Mouse (Mus musculus) hindbrain, embryonic 11.5 days (tissue): ENCODE measurements around the gene Cwc22. TPM values are rescaled to one million over a fixed set of nuclear protein-coding genes. Genes with fewer than 3 reads are reported as not detected.

Experiments used
- ATAC-seq: fragments of 200-750 bp; cut with Nextera tagmentation; 2 replicates; pipeline ENCODE4 v1.8.0; 2017; ENCODE audit warnings: mild to moderate bottlenecking, moderate TSS enrichment, moderate library complexity; ENCODE audit not compliant: low FRiP score
- DNase-seq: peaks from one replicate; pipeline ENCODE4 v3.0.0-alpha.2; 2015; ENCODE audit warnings: low spot score
- H3K27ac ChIP-seq: fragments of 300-500 bp; sonication (generic); 2 replicates; pipeline ENCODE4 v1.5.1; 2014; ENCODE audit warnings: mild to moderate bottlenecking, low read depth, low read length
- H3K27me3 ChIP-seq: fragments of 300-500 bp; sonication (generic); 2 replicates; pipeline ENCODE4 v1.6.1; 2014; ENCODE audit warnings: mild to moderate bottlenecking, low read length, moderate library complexity, mixed read lengths; ENCODE audit not compliant: control insufficient read depth, insufficient read depth
- H3K36me3 ChIP-seq: fragments of 300-500 bp; sonication (generic); 2 replicates; pipeline ENCODE4 v1.6.1; 2014; ENCODE audit warnings: mild to moderate bottlenecking, low read length, moderate library complexity, mixed read lengths; ENCODE audit not compliant: control insufficient read depth, insufficient read depth
- H3K4me1 ChIP-seq: fragments of 300-500 bp; sonication (generic); replicated peaks from 2 replicates; pipeline ENCODE4 v1.6.1; 2014; ENCODE audit warnings: low read length, mixed read lengths; ENCODE audit not compliant: control insufficient read depth, insufficient read depth
- H3K4me2 ChIP-seq: fragments of 300-500 bp; sonication (generic); replicated peaks from 2 replicates; pipeline ENCODE4 v1.6.1; 2014; ENCODE audit warnings: mild to moderate bottlenecking, low read depth, low read length
- H3K4me3 ChIP-seq: fragments of 300-500 bp; sonication (generic); 2 replicates; pipeline ENCODE4 v1.5.1; 2014; ENCODE audit warnings: low read depth, low read length
- H3K9ac ChIP-seq: fragments of 300-500 bp; sonication (generic); 2 replicates; pipeline ENCODE4 v1.6.1; 2014; ENCODE audit warnings: low read depth, low read length
- H3K9me3 ChIP-seq: fragments of 300-500 bp; sonication (generic); 2 replicates; pipeline ENCODE4 v1.6.1; 2016; ENCODE audit warnings: low read length; ENCODE audit not compliant: control insufficient read depth
- WGBS: fragments of 180-500 bp; shearing (Covaris S2); extraction: QIAGEN DNeasy Blood & Tissue Kit; methylation state at CpG from one replicate; pipeline ENCODE4 v1.1.7; 2014; 5-methylcytosine and 5-hydroxymethylcytosine counted together
- polyA plus RNA-seq: library from polyadenylated mRNA; unstranded; fragments of >200 nt; fragmentation: Nextera tagmentation; extraction: Ambion mirVana; gene quantifications from 2 replicates; pipeline ENCODE4 v1.2.1, GENCODE M21; 2014

Cwc22 gene
- polyA plus RNA-seq, 1 experiment from 2014 or later = 34.8 TPM

DNA sequence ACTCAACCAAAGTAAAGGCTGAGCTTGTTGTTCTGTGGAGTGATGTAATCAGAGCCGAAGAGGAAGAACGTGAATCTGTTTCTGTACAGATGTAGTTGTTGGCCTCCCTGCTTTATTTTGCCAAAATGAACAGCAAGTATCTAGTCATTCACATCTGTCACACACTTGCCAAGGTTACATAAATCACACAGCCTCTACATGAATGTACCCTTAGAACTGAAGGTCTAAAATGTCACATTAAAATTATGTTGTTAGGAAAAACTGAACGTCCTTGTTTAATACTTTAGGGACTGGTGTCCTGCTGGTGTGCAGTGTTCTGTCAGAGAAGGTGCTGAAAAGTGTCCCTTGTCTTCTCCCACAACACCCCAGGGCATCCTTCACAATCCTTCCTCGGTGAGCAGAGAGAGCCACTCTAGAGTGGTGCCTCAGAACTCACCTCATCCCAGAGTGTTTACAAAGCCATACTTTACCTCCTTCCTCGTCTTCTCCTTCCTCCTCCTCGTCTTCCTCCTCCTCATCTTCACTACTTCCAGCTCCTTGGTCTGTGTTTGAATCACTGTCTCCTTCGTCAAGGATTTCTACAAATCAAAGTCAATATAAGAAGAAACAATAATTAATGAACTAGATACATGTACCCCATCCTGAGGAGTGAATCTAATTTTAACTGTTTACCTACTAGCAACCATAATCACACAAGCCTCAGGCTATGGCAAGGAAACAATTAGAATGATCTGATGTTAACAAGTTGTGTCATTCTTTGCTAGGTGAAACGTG, 29.4 kb downstream of the Cwc22 start:
- ATAC-seq (no peak), DNase-seq (no peak)
- Histone ChIP-seq H3K9me3 (no peaks in the 10 kb centered on the region), H3K4me2 (no peak overlapping the region), H3K27ac (no peak overlapping the region), H3K27me3 (no peaks in the 10 kb centered on the region), H3K4me3 (no peak overlapping the region), H3K36me3 (peaks cover 6% of the 10 kb centered on the region; the same call in 1 of the 2 replicates), H3K4me1 (no peaks in the 10 kb centered on the region), H3K9ac (no peak overlapping the region)
- WGBS = 86% methylated on average over 8 of the region's 8 CpGs

GRCm38 (mm10) chr2:77915187-77915586, 31.0 kb downstream of the Cwc22 start:
- H3K9ac ChIP-seq = no peak overlapping the region
- H3K4me1 ChIP-seq = no peaks in the 10 kb centered on the region
- no peak overlapping the region for H3K4me2 ChIP-seq
- no peak overlapping the region for H3K4me3 ChIP-seq
- ATAC-seq (no peak), DNase-seq (no peak)
- H3K9me3 ChIP-seq = no peaks in the 10 kb centered on the region
- no peaks in the 10 kb centered on the region for H3K27me3 ChIP-seq
- WGBS = 95% methylated on average over 8 of the region's 8 CpGs
- H3K27ac ChIP-seq = no peak overlapping the region
- peaks cover 6% of the 10 kb centered on the region; the same call in 1 of the 2 replicates for H3K36me3 ChIP-seq

- H3K27me3 ChIP-seq = no peaks in the 10 kb centered on the region
- H3K36me3 ChIP-seq = peaks cover 6% of the 10 kb centered on the region; the same call in 1 of the 2 replicates
- ATAC-seq (no peak), DNase-seq (no peak)
- H3K4me1 ChIP-seq = no peaks in the 10 kb centered on the region
- 89% methylated on average over 2 of the region's 2 CpGs for WGBS
- H3K4me2 ChIP-seq = no peak overlapping the region
- no peaks in the 10 kb centered on the region for H3K9me3 ChIP-seq
- H3K27ac ChIP-seq = no peak overlapping the region
- no peak overlapping the region for H3K4me3 ChIP-seq
- no peak overlapping the region for H3K9ac ChIP-seq
These were observed 32.5 kb downstream of the Cwc22 start for GRCm38 (mm10) chr2:77913628-77914027.

DNA sequence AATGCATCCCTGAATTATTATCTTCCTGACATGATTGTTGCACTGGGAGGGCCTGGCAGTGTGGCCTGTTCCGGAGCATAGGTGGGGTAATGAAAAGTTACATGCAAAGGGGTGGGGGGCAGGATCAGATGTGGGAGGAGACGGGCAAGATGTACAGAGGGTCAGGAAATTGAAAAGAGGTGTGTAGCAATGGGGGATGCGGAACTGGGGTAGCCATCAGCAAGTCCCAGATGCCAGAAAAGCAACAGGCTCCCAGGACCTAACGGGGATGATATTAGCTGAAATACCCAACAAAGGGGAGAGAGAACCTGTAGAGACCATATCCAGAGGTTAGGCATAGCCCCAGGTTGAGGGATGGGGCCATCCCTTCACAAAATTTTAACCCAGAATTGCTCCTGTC, 34.0 kb downstream of the Cwc22 start:
- no peak overlapping the region for H3K4me3 ChIP-seq
- 96% methylated on average over 4 of the region's 4 CpGs for WGBS
- H3K9ac ChIP-seq = no peak overlapping the region
- no peaks in the 10 kb centered on the region for H3K4me1 ChIP-seq
- no peaks in the 10 kb centered on the region for H3K27me3 ChIP-seq
- no peak for ATAC-seq
- H3K36me3 ChIP-seq = peaks cover 6% of the 10 kb centered on the region; the same call in 1 of the 2 replicates
- no peak overlapping the region for H3K4me2 ChIP-seq
- H3K27ac ChIP-seq = no peak overlapping the region
- H3K9me3 ChIP-seq = no peaks in the 10 kb centered on the region
- DNase-seq = no peak

GRCm38 (mm10) chr2:77911452-77911851, 34.7 kb downstream of the Cwc22 start:
- DNase-seq (no peak), ATAC-seq (no peak)
- Histone ChIP-seq H3K4me1 (no peaks in the 10 kb centered on the region), H3K4me3 (no peak overlapping the region), H3K27me3 (no peaks in the 10 kb centered on the region), H3K4me2 (no peak overlapping the region), H3K9me3 (no peaks in the 10 kb centered on the region), H3K27ac (no peak overlapping the region), H3K36me3 (peaks cover 3% of the 10 kb centered on the region; the same call in 1 of the 2 replicates), H3K9ac (no peak overlapping the region)
- WGBS = 93% methylated on average over 2 of the region's 2 CpGs

DNA sequence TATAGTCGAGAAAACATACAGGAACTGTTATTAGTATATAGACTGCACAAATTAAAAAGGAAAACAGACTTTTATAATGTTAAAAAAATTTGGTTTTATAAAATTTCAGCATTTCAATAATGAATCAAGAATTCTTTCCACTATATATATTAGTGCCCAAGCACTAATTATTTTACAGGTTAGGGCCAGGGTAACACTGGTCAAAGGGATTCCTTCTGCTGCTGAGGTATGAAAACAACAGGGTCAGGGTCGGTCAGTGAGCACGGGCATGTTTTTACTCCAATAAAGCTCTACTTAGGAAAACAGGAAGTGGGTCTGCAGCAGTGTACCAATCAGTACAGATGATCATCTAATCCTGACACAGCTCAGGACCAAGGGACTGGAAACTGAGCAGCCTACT, 36.0 kb downstream of the Cwc22 start:
- Histone ChIP-seq H3K27me3 (no peaks in the 10 kb centered on the region), H3K4me1 (no peaks in the 10 kb centered on the region), H3K4me2 (no peak overlapping the region), H3K27ac (no peak overlapping the region), H3K4me3 (no peak overlapping the region), H3K9ac (no peak overlapping the region), H3K9me3 (no peaks in the 10 kb centered on the region), H3K36me3 (peaks cover 3% of the 10 kb centered on the region; the same call in 1 of the 2 replicates)
- ATAC-seq (no peak), DNase-seq (no peak)
- 74% methylated on average over 3 of the region's 3 CpGs for whole genome bisulfite sequencing

- H3K36me3 ChIP-seq = 0 out of 2 replicates have a peak, but pooled peaks cover 3% of the 10 kb centered on the region
- no peak overlapping the region for H3K9ac ChIP-seq
- no peak overlapping the region for H3K4me3 ChIP-seq
- no peaks in the 10 kb centered on the region for H3K9me3 ChIP-seq
- WGBS = 93% methylated on average over 3 of the region's 3 CpGs
- H3K4me1 ChIP-seq = no peaks in the 10 kb centered on the region
- DNase-seq (no peak), ATAC-seq (no peak)
- H3K27ac ChIP-seq = no peak overlapping the region
- H3K4me2 ChIP-seq = no peak overlapping the region
- H3K27me3 ChIP-seq = no peaks in the 10 kb centered on the region
These were observed 39.0 kb downstream of the Cwc22 start for GRCm38 (mm10) chr2:77907164-77907563.

GRCm38 (mm10) chr2:77905023-77905422, 41.2 kb downstream of the Cwc22 start:
- DNase-seq (no peak), ATAC-seq (no peak)
- Histone ChIP-seq H3K4me3 (no peak overlapping the region), H3K36me3 (0 out of 2 replicates have a peak, but pooled peaks cover 3% of the 10 kb centered on the region), H3K9ac (no peak overlapping the region), H3K27me3 (no peaks in the 10 kb centered on the region), H3K4me2 (no peak overlapping the region), H3K9me3 (no peaks in the 10 kb centered on the region), H3K4me1 (no peaks in the 10 kb centered on the region), H3K27ac (no peak overlapping the region)
- WGBS = 94% methylated on average over 7 of the region's 7 CpGs

DNA sequence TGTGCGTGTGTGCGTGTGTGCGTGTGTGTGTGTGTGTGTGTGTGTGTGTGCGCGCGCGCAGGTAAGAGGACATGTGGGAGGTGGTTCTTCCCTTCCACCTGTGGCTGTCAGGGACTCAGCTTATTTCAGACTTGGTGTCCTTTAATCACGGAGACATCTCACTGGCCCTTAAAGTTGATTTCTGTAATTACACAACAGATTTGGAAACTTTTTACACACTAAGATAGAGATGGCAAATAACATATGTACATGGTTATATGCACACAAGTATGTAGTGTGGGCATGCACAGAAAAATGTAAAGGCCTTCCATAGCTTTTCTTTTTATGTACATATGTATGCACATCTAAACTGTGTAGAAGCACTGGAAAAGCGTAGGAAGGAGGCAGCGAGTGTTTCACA, 41.7 kb downstream of the Cwc22 start:
- WGBS = 92% methylated on average over 10 of the region's 10 CpGs
- no peak overlapping the region for H3K4me2 ChIP-seq
- no peak for ATAC-seq
- 0 out of 2 replicates have a peak, but pooled peaks cover 7% of the 10 kb centered on the region for H3K36me3 ChIP-seq
- H3K4me3 ChIP-seq = no peak overlapping the region
- H3K27ac ChIP-seq = no peak overlapping the region
- H3K9me3 ChIP-seq = no peaks in the 10 kb centered on the region
- no peaks in the 10 kb centered on the region for H3K27me3 ChIP-seq
- no peak overlapping the region for H3K9ac ChIP-seq
- DNase-seq = no peak
- no peaks in the 10 kb centered on the region for H3K4me1 ChIP-seq
